Mouse (Mus musculus): ENCODE results near the gene Fndc8. TPM values are rescaled to one million over a fixed set of nuclear protein-coding genes. Genes with fewer than 3 reads are reported as not detected.

The Fndc8 gene
- polyA plus RNA-seq, 1 experiment from 2014 or later, result 0.24 TPM

DNA sequence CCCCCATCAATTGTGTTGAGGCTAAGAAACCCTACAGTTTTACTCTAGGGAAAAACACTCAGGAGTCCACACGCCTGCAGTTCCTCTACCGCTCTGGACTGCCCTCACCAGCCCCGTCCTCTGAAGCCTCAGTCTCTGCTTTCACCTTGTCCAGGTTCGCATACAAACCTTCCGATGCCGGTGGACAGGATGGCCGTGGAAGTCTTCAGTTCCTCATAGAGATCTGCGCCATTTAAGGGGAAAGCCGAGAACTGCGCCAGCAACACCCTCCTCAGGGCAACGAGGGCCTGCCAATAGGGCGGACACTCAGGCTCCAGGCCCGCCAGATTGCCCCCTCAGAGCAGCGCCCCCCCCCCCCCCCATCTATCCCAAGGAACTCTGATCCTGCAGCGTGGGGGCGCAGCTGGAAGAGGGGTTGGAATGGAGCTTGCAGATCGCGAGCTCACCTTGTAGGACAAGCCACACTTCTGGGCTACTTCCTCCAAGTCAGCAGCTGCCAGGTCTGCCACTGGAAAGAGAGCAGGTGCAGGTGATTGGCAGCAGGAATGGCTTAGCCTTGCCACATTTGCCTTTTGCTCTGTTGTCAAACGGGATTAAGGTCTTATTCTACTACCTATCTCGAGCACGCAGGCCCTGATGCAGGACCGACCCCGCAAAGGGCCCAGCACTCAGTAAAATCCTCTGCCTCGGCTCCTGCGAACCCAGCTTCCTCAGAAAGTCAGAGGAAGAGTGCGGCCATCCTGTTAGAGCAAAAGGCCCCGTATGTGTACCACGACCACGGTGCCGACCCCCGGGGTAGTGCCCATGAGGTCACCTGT, 2.2 kb upstream of the Fndc8 start:
- peak overlapping the region; percentile 74 for H3K9ac ChIP-seq (replicated peaks; ENCODE audit: low read depth)
- peak overlapping the region; percentile 54 for H3K27ac ChIP-seq (ENCODE audit: low read length)
- TF ChIP-seq EP300 (IDR thresholded peaks at IDR 0.05) (no peak), CTCF (IDR thresholded peaks at IDR 0.05) (no peak)
- H3K4me2 ChIP-seq (replicated peaks; ENCODE audit: low read depth, low read length), result peak overlapping the region; percentile 76
- peak; percentile 34 for DNase-seq (ENCODE audit: low spot score)
- H3K4me1 ChIP-seq (ENCODE audit: insufficient read depth, low read depth, low read length), result peaks cover 5% of the 10 kb centered on the region; the same call in 1 of the 2 replicates
- no peaks in the 10 kb centered on the region for H3K9me3 ChIP-seq (ENCODE audit: low read length)
- H3K27me3 ChIP-seq (replicated peaks; ENCODE audit: insufficient read depth, low read length), result no peaks in the 10 kb centered on the region
- peak overlapping the region; percentile 64 for H3K4me3 ChIP-seq (ENCODE audit: low read depth, low read length)
- peak; percentile 32 for ATAC-seq
- no peaks in the 10 kb centered on the region for H3K36me3 ChIP-seq (ENCODE audit: insufficient read depth, low read length)
- 2% methylated on average over 30 of the region's 31 CpGs for WGBS

DNA sequence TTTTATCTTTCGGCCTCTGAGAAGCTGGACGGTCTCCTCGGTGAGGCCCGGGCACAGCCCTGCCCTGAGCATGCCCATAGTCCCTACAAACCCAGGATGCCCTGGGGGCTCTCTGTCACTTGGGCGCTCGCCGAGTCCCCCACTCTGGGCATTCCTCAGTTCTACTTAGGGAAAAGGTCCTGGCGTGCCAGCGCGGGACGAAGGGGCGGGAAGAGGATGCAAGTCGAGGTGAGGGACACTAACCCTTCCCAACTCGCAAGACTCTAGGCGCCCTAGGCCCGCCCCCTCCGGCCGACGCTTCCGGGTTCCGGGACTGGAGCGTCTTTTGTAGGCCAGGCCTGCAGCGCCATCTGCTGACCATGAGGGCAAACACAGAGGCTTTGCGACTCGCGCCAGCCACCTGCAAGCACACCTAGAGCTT, 1.6 kb upstream of the Fndc8 start, which contains the start of gene Rad51d:
Gene Rad51d, minus strand, starts transcription at position 273 of the 421 bp plus-strand sequence.
- Histone ChIP-seq H3K4me3 (ENCODE audit: low read depth, low read length) (peak within 1 kb of the TSS; percentile 64), H3K27me3 (replicated peaks; ENCODE audit: insufficient read depth, low read length) (no peaks in the 10 kb centered on the region), H3K4me2 (replicated peaks; ENCODE audit: low read depth, low read length) (peak within 1 kb of the TSS; percentile 76), H3K27ac (ENCODE audit: low read length) (peak within 1 kb of the TSS; percentile 54), H3K4me1 (ENCODE audit: insufficient read depth, low read depth, low read length) (peaks cover 5% of the 10 kb centered on the region; the same call in 1 of the 2 replicates), H3K36me3 (ENCODE audit: insufficient read depth, low read length) (no peaks in the 10 kb centered on the region), H3K9me3 (ENCODE audit: low read length) (no peaks in the 10 kb centered on the region), H3K9ac (replicated peaks; ENCODE audit: low read depth) (peak within 1 kb of the TSS; percentile 74)
- 0% methylated on average over 23 of the region's 26 CpGs for WGBS
- no peak for TF ChIP-seq EP300 (IDR thresholded peaks at IDR 0.05)
- peak; percentile 93 for TF ChIP-seq CTCF (IDR thresholded peaks at IDR 0.05)
- DNase-seq (ENCODE audit: low spot score) (peak; percentile 95), ATAC-seq (peak; percentile 96)

DNA sequence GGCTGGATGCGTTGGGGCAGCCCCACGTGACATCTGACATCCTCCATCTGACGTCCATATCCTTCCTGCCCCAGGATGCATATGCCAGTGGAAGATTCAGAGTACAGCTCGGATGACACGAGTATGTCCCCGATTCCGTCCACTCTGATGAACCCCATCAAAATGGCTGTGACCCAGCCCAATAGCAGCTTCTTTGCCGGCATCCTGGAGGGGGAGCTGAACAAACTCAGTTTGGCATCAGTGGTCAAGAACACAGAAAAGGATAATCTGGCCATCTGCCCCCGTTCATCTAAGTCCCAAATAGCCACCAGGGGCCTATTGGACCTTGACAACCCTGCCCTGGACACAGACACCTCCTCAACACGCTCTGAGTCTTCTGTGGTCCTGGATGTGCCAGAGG, 5.6 kb downstream of the Fndc8 start:
- WGBS, result 67% methylated on average over 10 of the region's 10 CpGs
- H3K27ac ChIP-seq (ENCODE audit: low read length), result no peak overlapping the region
- no peaks in the 10 kb centered on the region for H3K36me3 ChIP-seq (ENCODE audit: insufficient read depth, low read length)
- H3K9ac ChIP-seq (replicated peaks; ENCODE audit: low read depth), result no peak overlapping the region
- H3K27me3 ChIP-seq (replicated peaks; ENCODE audit: insufficient read depth, low read length), result no peaks in the 10 kb centered on the region
- no peak overlapping the region for H3K4me2 ChIP-seq (replicated peaks; ENCODE audit: low read depth, low read length)
- H3K4me3 ChIP-seq (ENCODE audit: low read depth, low read length), result no peak overlapping the region
- ATAC-seq (no peak), DNase-seq (ENCODE audit: low spot score) (no peak)
- no peak for TF ChIP-seq EP300 (IDR thresholded peaks at IDR 0.05)
- no peak for TF ChIP-seq CTCF (IDR thresholded peaks at IDR 0.05)
- H3K4me1 ChIP-seq (ENCODE audit: insufficient read depth, low read depth, low read length), result no peaks in the 10 kb centered on the region
- H3K9me3 ChIP-seq (ENCODE audit: low read length), result no peaks in the 10 kb centered on the region

DNA sequence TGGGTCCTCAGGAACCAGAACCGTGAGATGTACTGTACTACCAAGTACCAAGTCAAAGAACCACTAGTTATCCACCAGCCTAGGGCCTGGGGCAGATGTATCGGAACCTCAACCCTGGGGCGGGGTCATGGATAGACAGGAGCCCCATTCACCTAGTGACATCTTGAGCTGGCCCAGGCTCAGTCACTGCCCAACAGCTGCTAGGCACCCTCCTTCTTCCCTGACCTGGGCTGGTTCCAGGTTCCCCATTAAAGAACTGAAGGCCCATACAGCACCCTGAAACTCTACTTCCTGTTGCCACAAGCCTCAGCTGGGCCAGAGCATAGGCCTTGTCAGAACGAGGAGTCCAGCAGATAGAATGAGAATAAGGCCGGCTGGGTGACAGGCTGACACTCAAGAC, 7.8 kb downstream of the Fndc8 start:
- H3K4me3 ChIP-seq (ENCODE audit: low read depth, low read length), result no peak overlapping the region
- ATAC-seq (no peak), DNase-seq (ENCODE audit: low spot score) (no peak)
- H3K27ac ChIP-seq (ENCODE audit: low read length), result no peak overlapping the region
- TF ChIP-seq EP300 (IDR thresholded peaks at IDR 0.05) (no peak), CTCF (IDR thresholded peaks at IDR 0.05) (no peak)
- H3K36me3 ChIP-seq (ENCODE audit: insufficient read depth, low read length), result peaks cover 5% of the 10 kb centered on the region
- no peaks in the 10 kb centered on the region for H3K9me3 ChIP-seq (ENCODE audit: low read length)
- no peaks in the 10 kb centered on the region for H3K27me3 ChIP-seq (replicated peaks; ENCODE audit: insufficient read depth, low read length)
- no peak overlapping the region for H3K9ac ChIP-seq (replicated peaks; ENCODE audit: low read depth)
- no peak overlapping the region for H3K4me2 ChIP-seq (replicated peaks; ENCODE audit: low read depth, low read length)
- H3K4me1 ChIP-seq (ENCODE audit: insufficient read depth, low read depth, low read length), result no peaks in the 10 kb centered on the region
- 90% methylated on average over 5 of the region's 5 CpGs for WGBS

DNA sequence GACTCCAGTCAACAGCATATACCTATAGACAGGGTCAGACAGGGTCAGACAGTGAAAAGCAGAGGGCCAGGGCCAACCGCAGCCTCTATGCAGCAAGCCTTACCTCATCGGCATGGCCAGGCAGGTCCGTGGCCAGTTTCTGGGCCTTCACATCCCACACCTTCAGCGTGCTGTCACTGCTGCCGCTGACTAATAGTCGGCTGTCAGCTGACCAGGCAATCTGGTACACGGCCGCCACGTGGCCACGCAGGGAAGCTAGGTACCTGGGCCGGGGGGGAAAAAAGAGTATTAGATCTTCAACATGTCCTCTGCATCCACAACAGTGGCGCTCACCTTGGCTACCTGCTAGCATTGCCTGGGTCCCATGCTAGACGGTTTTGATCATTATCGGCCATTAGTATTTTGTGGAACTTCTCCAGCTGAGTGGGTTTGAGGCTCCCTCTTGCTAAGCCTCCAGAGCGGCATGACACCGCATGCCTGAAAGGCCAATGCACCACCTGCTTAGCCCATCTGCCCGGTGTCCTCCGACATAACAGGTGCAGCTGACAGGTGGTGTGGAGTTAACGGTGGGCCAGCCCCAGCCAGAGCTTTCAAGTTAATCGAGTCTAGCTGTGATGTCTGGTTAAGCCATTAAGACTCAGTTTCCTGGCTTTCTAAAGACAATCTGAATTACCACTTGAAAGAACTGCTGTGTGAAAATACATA, 9.8 kb downstream of the Fndc8 start:
- no peak overlapping the region for H3K4me3 ChIP-seq (ENCODE audit: low read depth, low read length)
- no peak for DNase-seq (ENCODE audit: low spot score)
- H3K4me1 ChIP-seq (ENCODE audit: insufficient read depth, low read depth, low read length), result no peaks in the 10 kb centered on the region
- peaks cover 5% of the 10 kb centered on the region for H3K36me3 ChIP-seq (ENCODE audit: insufficient read depth, low read length)
- no peak for ATAC-seq
- TF ChIP-seq EP300 (IDR thresholded peaks at IDR 0.05), result no peak
- no peak for TF ChIP-seq CTCF (IDR thresholded peaks at IDR 0.05)
- no peaks in the 10 kb centered on the region for H3K27me3 ChIP-seq (replicated peaks; ENCODE audit: insufficient read depth, low read length)
- H3K9ac ChIP-seq (replicated peaks; ENCODE audit: low read depth), result no peak overlapping the region
- no peaks in the 10 kb centered on the region for H3K9me3 ChIP-seq (ENCODE audit: low read length)
- whole genome bisulfite sequencing, result 91% methylated on average over 20 of the region's 20 CpGs
- H3K4me2 ChIP-seq (replicated peaks; ENCODE audit: low read depth, low read length), result no peak overlapping the region
- no peak overlapping the region for H3K27ac ChIP-seq (ENCODE audit: low read length)

DNA sequence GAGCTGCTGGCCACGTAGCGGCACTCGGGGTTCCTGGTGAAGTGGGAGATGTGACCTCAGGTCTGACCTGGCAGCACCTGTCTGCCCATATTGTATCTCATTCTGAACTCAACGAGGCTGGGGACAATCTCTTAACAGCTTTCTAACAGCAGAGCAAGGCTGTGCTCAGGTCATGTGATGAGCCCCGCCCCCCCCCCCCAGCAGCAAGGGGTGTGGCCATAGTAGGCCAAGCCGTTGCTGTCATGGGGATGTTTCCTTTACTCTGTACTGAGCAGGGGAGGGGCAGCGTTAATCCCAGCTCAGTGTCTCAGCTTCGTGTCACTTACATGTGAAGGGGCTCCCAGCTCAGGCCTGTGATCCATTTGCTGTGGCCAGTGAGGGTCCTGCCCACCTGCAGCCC, 13.0 kb downstream of the Fndc8 start:
- Histone ChIP-seq H3K27me3 (replicated peaks; ENCODE audit: insufficient read depth, low read length) (no peaks in the 10 kb centered on the region), H3K4me2 (replicated peaks; ENCODE audit: low read depth, low read length) (no peak overlapping the region), H3K27ac (ENCODE audit: low read length) (no peak overlapping the region), H3K36me3 (ENCODE audit: insufficient read depth, low read length) (peaks cover 5% of the 10 kb centered on the region), H3K4me3 (ENCODE audit: low read depth, low read length) (no peak overlapping the region), H3K9ac (replicated peaks; ENCODE audit: low read depth) (no peak overlapping the region), H3K4me1 (ENCODE audit: insufficient read depth, low read depth, low read length) (peaks cover 6% of the 10 kb centered on the region; the same call in 1 of the 2 replicates), H3K9me3 (ENCODE audit: low read length) (no peaks in the 10 kb centered on the region)
- no peak for ATAC-seq
- 65% methylated on average over 8 of the region's 8 CpGs for WGBS
- no peak for DNase-seq (ENCODE audit: low spot score)
- no peak for TF ChIP-seq EP300 (IDR thresholded peaks at IDR 0.05)
- TF ChIP-seq CTCF (IDR thresholded peaks at IDR 0.05), result no peak

Data from lung, postnatal 0 days (tissue).